7 mouse cellular contexts compared by ENCODE assay signal in genomic region chr2:73566162-73566561, GRCm38 (mm10). TPM values are rescaled to one million over a fixed set of nuclear protein-coding genes. Genes with fewer than 3 reads are reported as not detected.
A peak's percentile ranks its signal among the peaks of the same experiment; 100 is the strongest.
DNase-seq lines count a peak whose midpoint lies in the region; ATAC-seq and TF ChIP-seq lines count a peak whose summit lies in the region.

No protein-coding gene starts in this region.

- H3K27ac ChIP-seq in stomach, postnatal 0 days (replicated peaks), result no peak overlapping the region

- H3K9me3 ChIP-seq in stomach, postnatal 0 days (ENCODE audit: control insufficient read depth, low read length), result no peaks in the 10 kb centered on the region

- peaks cover 3% of the 10 kb centered on the region; the same call in 1 of the 2 replicates for H3K4me1 ChIP-seq in lung, adult 2 months (ENCODE audit: control insufficient read depth, insufficient read depth, low read length)
- no peaks in the 10 kb centered on the region for H3K4me1 ChIP-seq in stomach, postnatal 0 days (replicated peaks; ENCODE audit: control insufficient read depth, insufficient read depth)

- no peaks in the 10 kb centered on the region for H3K27me3 ChIP-seq in stomach, postnatal 0 days (ENCODE audit: control insufficient read depth, insufficient read depth, low read length)

- no peak for TF ChIP-seq POLR2A in lung, adult 2 months (IDR thresholded peaks at IDR 0.05; ENCODE audit: borderline replicate concordance, extremely low read depth, low read depth, low read length)

- ATAC-seq in stomach, postnatal 0 days (ENCODE audit: low FRiP score, low TSS enrichment), result no peak
- ATAC-seq in frontal cortex, adult (ENCODE audit: low TSS enrichment), result no peak

- no peak for TF ChIP-seq EP300 in stomach, postnatal 0 days (optimal IDR thresholded peaks at IDR 0.05)

- H3K9ac ChIP-seq in stomach, postnatal 0 days (ENCODE audit: low read length), result no peak overlapping the region

- DNase-seq in lung, adult 2 months, result no peak
- DNase-seq in lung, postnatal 25 days (ENCODE audit: low spot score), result no peak
- DNase-seq in WW6 (ENCODE audit: low read depth, low spot score), result peak; percentile 59
- peak; percentile 69 for DNase-seq in induced T-regulatory cell, adult 2 months (ENCODE audit: low read depth)
- peak; percentile 25 for DNase-seq in stomach, postnatal 0 days (ENCODE audit: low spot score)
- DNase-seq in gastrocnemius, postnatal 25 days, result no peak

- no peak overlapping the region for H3K4me3 ChIP-seq in lung, adult 2 months (replicated peaks; ENCODE audit: extremely low read depth, low read depth, low read length)
- H3K4me3 ChIP-seq in stomach, postnatal 0 days (ENCODE audit: low read depth, low read length), result no peak overlapping the region

- TF ChIP-seq CTCF in lung, adult 2 months (IDR thresholded peaks at IDR 0.05; ENCODE audit: insufficient read depth, low read length), result peak; percentile 51
- TF ChIP-seq CTCF in stomach, postnatal 0 days (IDR thresholded peaks at IDR 0.05; ENCODE audit: low read depth), result peak; percentile 61

- no peaks in the 10 kb centered on the region for H3K36me3 ChIP-seq in stomach, postnatal 0 days (ENCODE audit: control insufficient read depth, insufficient read depth, low read length)

- H3K4me2 ChIP-seq in stomach, postnatal 0 days (replicated peaks; ENCODE audit: low read depth), result no peak overlapping the region

- WGBS in lung, adult 2 months, result 17% methylated on average over 7 of the region's 7 CpGs
- WGBS in stomach, postnatal 0 days, result 16% methylated on average over 7 of the region's 7 CpGs

RNA-seq across cellular contexts. Expression of gene Chrna1, which starts 14.0 kb away (rescaled TPM):
- polyA plus RNA-seq in lung, adult 2 months (2012; rRNA removed), result 0.66 TPM in 1 of 2 replicates, not detected in the other
- polyA plus RNA-seq in stomach, postnatal 0 days (2015; fragmentation: Nextera tagmentation; extraction: Ambion mirVana), result 0.36 and 0.59 TPM in 2 replicates
- total RNA-seq in gastrocnemius, postnatal 25 days (2021), result 1 to 10 TPM; 7.6 to 9.0 TPM

RNA-seq across cellular contexts. Expression of gene Wipf1, which starts 36.6 kb away (rescaled TPM):
- 23.1 and 23.8 TPM in 2 replicates for polyA plus RNA-seq in lung, adult 2 months (2012; rRNA removed)
- 3.1 and 3.3 TPM in 2 replicates for polyA plus RNA-seq in stomach, postnatal 0 days (2015; fragmentation: Nextera tagmentation; extraction: Ambion mirVana)
- total RNA-seq in gastrocnemius, postnatal 25 days (2021), result 10 to 100 TPM; 11.2 to 11.5 TPM

Comparison
In these comparisons a context has a peak if more than half of its experiments do, and no peak if none do; other contexts are left out.
1. DNase-seq: peak in WW6 (single experiment), induced T-regulatory cell, adult 2 months (single experiment) and stomach, postnatal 0 days (single experiment); none in lung, adult 2 months (single experiment), lung, postnatal 25 days (single experiment) and gastrocnemius, postnatal 25 days (single experiment).